Mouse (Mus musculus): ENCODE measurements at regions not wholly inside any gene's neighbourhood (a gene's known extent, or its start where the extent isn't known, plus 50 kb on each side); places are given as distances from the start of the nearest gene placed in this dataset.

DNA sequence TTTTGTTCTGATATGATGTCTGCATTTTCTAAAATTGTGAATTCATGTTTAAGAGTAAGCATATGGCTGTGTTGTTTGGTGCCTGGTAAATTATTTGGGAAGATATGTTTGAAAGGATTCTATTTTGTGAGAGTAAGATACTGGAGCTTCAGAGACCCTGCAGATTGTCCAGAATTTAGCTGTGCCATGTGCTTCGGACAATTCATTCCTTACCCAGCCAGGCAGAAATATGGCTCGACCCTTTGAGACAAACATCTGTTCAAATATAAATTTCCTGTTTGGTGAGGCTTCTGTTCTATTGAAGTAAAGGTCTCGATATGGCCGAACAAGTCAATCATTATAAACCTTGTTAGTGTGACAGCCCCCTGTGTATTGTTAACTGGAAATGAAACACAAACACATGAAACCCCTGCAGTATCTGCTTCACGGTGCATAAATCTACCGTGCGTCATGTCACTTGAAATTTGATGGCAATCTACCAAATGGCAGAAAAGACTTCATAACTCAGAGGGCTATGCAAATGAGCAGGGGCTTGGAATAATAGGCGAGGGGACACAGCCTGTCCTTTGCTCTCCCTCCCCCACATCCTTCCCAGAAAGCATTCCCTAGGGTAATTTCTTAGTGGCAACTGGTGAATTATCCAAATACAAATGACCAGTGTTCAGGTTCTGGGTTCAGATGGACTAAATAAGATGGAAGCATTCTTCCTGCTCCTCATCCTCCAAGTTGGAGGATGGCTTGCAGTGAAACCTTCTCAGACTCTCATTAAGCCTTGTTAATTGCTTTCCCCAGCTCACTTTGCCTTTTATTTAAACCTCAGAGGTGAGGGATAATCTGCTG lies 61.8 kb downstream of the Adcyap1 start:
- Histone ChIP-seq H3K4me2 (replicated peaks) (no peak overlapping the region), H3K4me3 (no peak overlapping the region)
- ATAC-seq (ENCODE audit: insufficient number of reproducible peaks, insufficient read depth, low FRiP score, low TSS enrichment): no peak

DNA sequence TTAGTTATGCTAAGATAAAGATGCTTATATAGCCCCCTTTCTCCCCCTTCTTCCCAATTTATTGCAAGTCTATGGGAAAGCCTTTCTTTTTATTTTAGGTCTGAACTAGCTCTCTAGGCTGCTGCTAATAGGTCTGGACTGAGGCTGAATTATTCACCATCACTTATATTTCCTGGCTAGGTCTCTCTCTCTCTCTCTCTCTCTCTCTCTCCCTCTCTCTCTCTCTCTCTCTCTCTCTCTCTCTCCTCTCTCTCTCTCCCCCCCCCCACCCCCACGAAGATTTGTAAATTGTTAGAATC lies 62.3 kb downstream of the Adcyap1 start:
- no peak for ATAC-seq (ENCODE audit: insufficient number of reproducible peaks, insufficient read depth, low FRiP score, low TSS enrichment)
- no peak overlapping the region for H3K9ac ChIP-seq
- no peaks in the 10 kb centered on the region for H3K36me3 ChIP-seq
- no peaks in the 10 kb centered on the region for H3K9me3 ChIP-seq
- no peaks in the 10 kb centered on the region for H3K27me3 ChIP-seq
- H3K27ac ChIP-seq: no peak overlapping the region
- no peak overlapping the region for H3K4me2 ChIP-seq (replicated peaks)
- H3K4me1 ChIP-seq: peaks cover 5% of the 10 kb centered on the region; the same call in 1 of the 2 replicates
- no peak overlapping the region for H3K4me3 ChIP-seq
- 31% methylated on average over 1 of the region's 1 CpGs for WGBS

More for the DNA sequence above, 61.8 kb downstream of the Adcyap1 start:
- H3K9me3 ChIP-seq: no peaks in the 10 kb centered on the region
- no peaks in the 10 kb centered on the region for H3K36me3 ChIP-seq
- no peaks in the 10 kb centered on the region for H3K27me3 ChIP-seq
- no peak overlapping the region for H3K27ac ChIP-seq
- 23% methylated on average over 8 of the region's 8 CpGs for WGBS
- peaks cover 5% of the 10 kb centered on the region; the same call in 1 of the 2 replicates for H3K4me1 ChIP-seq
- no peak overlapping the region for H3K9ac ChIP-seq

DNA sequence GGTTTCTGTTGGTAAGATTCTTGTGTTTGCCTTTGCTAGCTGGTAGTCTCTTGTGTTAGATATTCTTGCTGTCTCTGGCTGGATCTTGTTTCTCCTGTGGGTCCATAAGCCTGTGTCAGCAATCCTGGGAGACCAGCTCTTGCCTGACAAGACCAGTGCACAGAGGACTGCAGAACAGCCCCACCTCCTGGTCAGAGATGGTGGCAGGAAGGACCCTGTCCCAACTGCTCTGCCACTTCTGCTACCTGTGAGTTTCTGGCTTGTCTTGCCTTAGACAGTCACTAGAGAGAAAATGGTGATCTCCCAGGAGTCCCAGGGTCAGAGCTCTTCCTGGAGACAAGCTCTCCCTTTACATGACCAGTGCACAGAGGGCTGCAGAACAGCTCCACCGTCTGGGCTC lies 107.3 kb downstream of the Adcyap1 start:
- no peaks in the 10 kb centered on the region for H3K27me3 ChIP-seq
- H3K9ac ChIP-seq: no peak overlapping the region
- no peak overlapping the region for H3K4me2 ChIP-seq (replicated peaks)
- ATAC-seq (ENCODE audit: insufficient number of reproducible peaks, insufficient read depth, low FRiP score, low TSS enrichment): no peak
- no peaks in the 10 kb centered on the region for H3K9me3 ChIP-seq
- H3K27ac ChIP-seq: no peak overlapping the region
- no peak overlapping the region for H3K4me3 ChIP-seq
- WGBS: 4% methylated on average over 1 of the region's 1 CpGs
- H3K36me3 ChIP-seq: no peaks in the 10 kb centered on the region
- no peaks in the 10 kb centered on the region for H3K4me1 ChIP-seq

DNA sequence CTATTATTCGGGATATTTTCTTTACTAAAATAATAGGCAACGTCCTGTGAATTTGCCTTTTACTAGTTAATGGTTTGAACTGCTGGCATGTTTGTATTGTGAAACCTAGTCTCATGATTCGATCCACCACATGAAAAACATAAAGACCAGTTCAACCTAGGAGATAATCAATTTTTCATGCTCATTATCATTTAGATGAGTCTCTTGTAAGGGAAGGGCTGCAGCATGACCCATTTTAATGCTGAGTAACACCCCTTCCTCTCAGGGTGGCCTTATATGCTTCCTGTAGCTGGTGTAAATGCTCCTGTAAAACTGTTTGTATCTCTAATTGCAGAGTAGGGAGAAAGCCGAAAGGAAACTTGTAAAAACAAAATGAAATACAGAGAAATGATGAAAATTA lies 113.3 kb downstream of the Adcyap1 start:
- H3K9ac ChIP-seq: no peak overlapping the region
- ATAC-seq (ENCODE audit: insufficient number of reproducible peaks, insufficient read depth, low FRiP score, low TSS enrichment): no peak
- no peak overlapping the region for H3K4me3 ChIP-seq
- H3K27me3 ChIP-seq: no peaks in the 10 kb centered on the region
- no peaks in the 10 kb centered on the region for H3K9me3 ChIP-seq
- H3K4me1 ChIP-seq: no peaks in the 10 kb centered on the region
- 42% methylated on average over 4 of the region's 4 CpGs for WGBS
- no peaks in the 10 kb centered on the region for H3K36me3 ChIP-seq
- H3K4me2 ChIP-seq (replicated peaks): no peak overlapping the region
- no peak overlapping the region for H3K27ac ChIP-seq

DNA sequence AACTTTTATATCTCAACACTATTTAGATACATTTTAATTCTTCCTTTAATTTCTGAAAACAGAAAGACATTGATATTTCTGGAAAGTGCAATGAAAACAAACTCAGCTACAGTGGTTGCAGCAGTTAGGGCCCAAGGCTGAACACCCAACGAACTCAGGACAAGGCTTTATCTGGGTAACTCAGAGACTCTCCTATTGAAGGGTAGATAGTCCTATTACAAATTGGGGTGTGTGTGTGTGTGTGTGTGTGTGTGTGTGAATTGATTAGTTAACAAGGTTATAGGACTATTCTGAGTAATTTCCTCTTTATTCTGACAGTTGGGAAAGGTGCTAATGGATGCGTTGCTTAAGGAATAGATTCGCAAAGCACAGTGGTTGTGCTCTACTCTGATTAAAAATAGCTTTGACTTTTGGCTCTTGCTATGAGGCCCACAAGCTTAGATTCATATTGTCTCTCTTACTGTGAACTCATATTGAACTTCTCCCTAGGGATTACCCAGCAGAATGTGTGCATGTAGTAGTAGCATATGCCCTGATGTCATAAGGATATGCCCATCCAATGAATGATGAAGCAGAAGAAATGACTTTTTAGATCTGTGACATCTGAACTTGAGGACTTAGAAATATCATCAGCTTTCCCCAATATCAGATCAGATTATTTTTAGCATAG lies 114.0 kb downstream of the Adcyap1 start:
- no peak overlapping the region for H3K4me2 ChIP-seq (replicated peaks)
- no peaks in the 10 kb centered on the region for H3K9me3 ChIP-seq
- H3K36me3 ChIP-seq: no peaks in the 10 kb centered on the region
- H3K4me1 ChIP-seq: no peaks in the 10 kb centered on the region
- ATAC-seq (ENCODE audit: insufficient number of reproducible peaks, insufficient read depth, low FRiP score, low TSS enrichment): no peak
- no peak overlapping the region for H3K9ac ChIP-seq
- H3K4me3 ChIP-seq: no peak overlapping the region
- WGBS: 74% methylated on average over 3 of the region's 3 CpGs
- no peaks in the 10 kb centered on the region for H3K27me3 ChIP-seq
- no peak overlapping the region for H3K27ac ChIP-seq

DNA sequence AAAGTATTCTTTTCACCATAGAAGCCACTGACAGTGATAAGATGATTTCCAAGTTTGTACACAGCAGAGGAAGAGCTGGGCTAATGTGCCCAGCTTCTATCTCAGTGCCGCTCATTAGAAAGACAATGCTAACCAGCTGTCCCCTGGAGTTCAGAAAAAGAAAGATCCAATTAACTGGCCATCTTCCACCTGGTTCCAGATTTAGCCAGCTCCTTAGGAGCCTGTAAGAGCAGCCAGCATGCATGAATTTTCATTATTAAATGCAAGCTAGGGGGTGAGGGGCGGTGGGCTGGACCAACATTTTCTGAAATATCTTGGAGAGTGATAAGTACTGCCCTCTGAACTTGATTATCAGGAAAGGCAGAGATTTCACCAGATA lies 114.5 kb downstream of the Adcyap1 start:
- Histone ChIP-seq H3K4me2 (replicated peaks) (no peak overlapping the region), H3K36me3 (no peaks in the 10 kb centered on the region), H3K4me3 (no peak overlapping the region), H3K27me3 (no peaks in the 10 kb centered on the region), H3K9me3 (no peaks in the 10 kb centered on the region), H3K27ac (no peak overlapping the region), H3K4me1 (no peaks in the 10 kb centered on the region), H3K9ac (no peak overlapping the region)
- ATAC-seq (ENCODE audit: insufficient number of reproducible peaks, insufficient read depth, low FRiP score, low TSS enrichment): peak; percentile 56; the same call in 1 of the 2 replicates
- WGBS: 61% methylated on average over 2 of the region's 2 CpGs

DNA sequence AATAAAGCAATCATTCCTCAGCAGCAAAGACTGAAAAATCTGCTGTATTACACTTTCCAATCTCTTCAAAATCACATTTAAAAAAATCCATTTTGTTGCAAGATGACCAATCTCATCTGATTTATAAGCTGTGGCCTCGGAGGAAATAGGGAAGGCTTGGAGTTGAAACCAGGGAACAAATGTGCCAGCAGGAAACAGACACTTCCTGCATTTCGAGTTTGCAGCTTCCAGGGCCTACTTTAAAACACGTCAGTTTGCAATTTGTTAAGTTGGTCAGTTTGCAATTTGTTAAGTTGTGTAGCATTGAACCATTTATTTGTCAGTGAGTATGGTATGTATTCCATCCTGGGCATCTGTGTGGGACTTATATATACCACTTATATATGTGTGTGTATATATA lies 115.3 kb downstream of the Adcyap1 start:
- no peaks in the 10 kb centered on the region for H3K27me3 ChIP-seq
- H3K27ac ChIP-seq: no peak overlapping the region
- H3K4me2 ChIP-seq (replicated peaks): no peak overlapping the region
- no peak overlapping the region for H3K4me3 ChIP-seq
- no peak for ATAC-seq (ENCODE audit: insufficient number of reproducible peaks, insufficient read depth, low FRiP score, low TSS enrichment)
- no peaks in the 10 kb centered on the region for H3K9me3 ChIP-seq
- no peak overlapping the region for H3K9ac ChIP-seq
- WGBS: 29% methylated on average over 3 of the region's 3 CpGs
- no peaks in the 10 kb centered on the region for H3K36me3 ChIP-seq
- no peaks in the 10 kb centered on the region for H3K4me1 ChIP-seq

DNA sequence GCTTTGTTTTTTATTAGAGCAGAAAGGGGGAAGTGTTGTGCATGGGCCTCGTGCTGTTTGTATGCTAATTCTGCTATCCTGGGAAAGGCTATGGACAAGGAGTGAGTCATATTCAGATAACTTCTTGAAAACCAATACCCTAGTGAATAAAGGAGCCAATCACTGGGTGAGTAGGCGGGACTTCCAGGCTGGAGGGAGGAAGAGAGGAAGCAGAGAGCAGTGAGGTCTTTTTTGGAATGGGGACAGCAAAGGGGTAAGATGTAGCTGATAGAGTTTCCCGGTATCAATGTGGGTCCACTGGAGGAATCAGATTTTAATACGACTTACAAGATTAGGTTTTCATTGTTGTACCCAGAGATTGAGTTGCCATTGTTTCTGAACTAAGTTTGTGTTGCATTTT lies 122.7 kb downstream of the Adcyap1 start:
- H3K27me3 ChIP-seq: no peaks in the 10 kb centered on the region
- ATAC-seq (ENCODE audit: insufficient number of reproducible peaks, insufficient read depth, low FRiP score, low TSS enrichment): no peak
- H3K9me3 ChIP-seq: no peaks in the 10 kb centered on the region
- H3K9ac ChIP-seq: no peak overlapping the region
- no peak overlapping the region for H3K4me2 ChIP-seq (replicated peaks)
- no peaks in the 10 kb centered on the region for H3K4me1 ChIP-seq
- WGBS: 78% methylated on average over 4 of the region's 4 CpGs
- no peak overlapping the region for H3K4me3 ChIP-seq
- H3K27ac ChIP-seq: no peak overlapping the region
- no peaks in the 10 kb centered on the region for H3K36me3 ChIP-seq

DNA sequence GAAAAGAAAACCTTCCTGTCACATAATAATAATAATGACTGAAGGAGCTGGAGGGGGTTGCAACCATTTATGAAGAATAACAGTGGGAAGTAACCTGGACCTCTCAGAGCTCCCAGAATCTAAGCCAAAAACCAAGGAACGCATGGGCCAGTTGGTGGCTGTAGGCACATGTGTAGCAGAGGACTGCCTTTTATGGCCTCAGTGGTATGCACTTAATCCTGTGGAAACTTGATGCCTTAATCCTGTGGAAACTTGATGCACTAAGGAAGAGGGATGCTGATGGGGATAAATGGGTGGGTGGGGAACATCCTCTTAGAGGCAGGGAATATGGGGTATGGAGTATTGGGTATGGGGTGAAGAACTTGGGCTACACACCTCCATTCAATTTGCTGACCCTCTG lies 138.8 kb downstream of the Adcyap1 start:
- ATAC-seq (ENCODE audit: insufficient number of reproducible peaks, insufficient read depth, low FRiP score, low TSS enrichment): no peak
- H3K27ac ChIP-seq: no peak overlapping the region
- H3K36me3 ChIP-seq: no peaks in the 10 kb centered on the region
- WGBS: 81% methylated on average over 1 of the region's 1 CpGs
- H3K9ac ChIP-seq: no peak overlapping the region
- no peak overlapping the region for H3K4me3 ChIP-seq
- H3K4me2 ChIP-seq (replicated peaks): no peak overlapping the region
- no peaks in the 10 kb centered on the region for H3K4me1 ChIP-seq
- no peaks in the 10 kb centered on the region for H3K9me3 ChIP-seq
- H3K27me3 ChIP-seq: no peaks in the 10 kb centered on the region

DNA sequence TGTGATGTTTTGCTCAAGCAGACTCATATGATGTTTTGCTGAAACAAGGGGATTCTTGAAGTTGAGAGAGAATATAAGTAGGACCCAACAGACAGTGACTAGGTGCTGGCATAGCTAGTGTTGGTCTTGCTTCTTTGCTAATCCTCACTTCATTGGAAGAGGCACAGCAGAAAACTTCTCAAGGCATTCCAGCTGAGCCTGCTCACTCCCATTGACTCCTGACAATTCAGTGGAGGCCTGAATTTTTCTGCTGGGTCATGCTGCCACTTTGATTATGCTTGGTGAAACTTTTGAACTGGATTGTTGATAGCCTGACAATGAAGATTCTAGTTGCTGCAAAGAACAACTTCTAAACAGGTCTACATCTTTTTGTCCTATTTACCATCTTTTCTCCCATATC lies 156.4 kb downstream of the Adcyap1 start:
- Histone ChIP-seq H3K9me3 (no peaks in the 10 kb centered on the region), H3K36me3 (no peaks in the 10 kb centered on the region), H3K4me1 (no peaks in the 10 kb centered on the region), H3K27ac (no peak overlapping the region), H3K4me3 (no peak overlapping the region), H3K9ac (no peak overlapping the region), H3K27me3 (no peaks in the 10 kb centered on the region), H3K4me2 (replicated peaks) (no peak overlapping the region)
- ATAC-seq (ENCODE audit: insufficient number of reproducible peaks, insufficient read depth, low FRiP score, low TSS enrichment): no peak

DNA sequence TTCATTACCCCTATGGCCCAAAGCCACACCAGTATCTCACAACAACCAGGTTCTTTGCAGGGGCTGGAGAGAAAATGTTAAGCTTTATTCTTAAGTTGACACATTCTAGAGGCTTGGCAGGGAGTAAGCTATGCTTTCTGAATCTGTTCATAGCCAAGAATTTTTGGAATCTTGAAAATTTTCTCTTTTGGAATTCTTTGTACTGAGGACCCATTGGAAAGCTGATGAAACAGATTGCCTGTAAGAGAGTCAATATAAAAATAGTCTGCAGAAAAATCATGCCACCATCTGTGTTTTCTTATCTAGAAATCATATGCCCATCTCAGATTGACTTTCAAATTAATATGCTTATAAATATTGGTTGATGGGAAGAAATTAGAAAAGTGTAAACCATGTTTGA lies 164.1 kb downstream of the Adcyap1 start:
- no peaks in the 10 kb centered on the region for H3K36me3 ChIP-seq
- H3K27ac ChIP-seq: no peak overlapping the region
- no peak for ATAC-seq (ENCODE audit: insufficient number of reproducible peaks, insufficient read depth, low FRiP score, low TSS enrichment)
- H3K4me2 ChIP-seq (replicated peaks): no peak overlapping the region
- H3K9ac ChIP-seq: no peak overlapping the region
- H3K9me3 ChIP-seq: no peaks in the 10 kb centered on the region
- H3K4me1 ChIP-seq: no peaks in the 10 kb centered on the region
- no peak overlapping the region for H3K4me3 ChIP-seq
- H3K27me3 ChIP-seq: no peaks in the 10 kb centered on the region

DNA sequence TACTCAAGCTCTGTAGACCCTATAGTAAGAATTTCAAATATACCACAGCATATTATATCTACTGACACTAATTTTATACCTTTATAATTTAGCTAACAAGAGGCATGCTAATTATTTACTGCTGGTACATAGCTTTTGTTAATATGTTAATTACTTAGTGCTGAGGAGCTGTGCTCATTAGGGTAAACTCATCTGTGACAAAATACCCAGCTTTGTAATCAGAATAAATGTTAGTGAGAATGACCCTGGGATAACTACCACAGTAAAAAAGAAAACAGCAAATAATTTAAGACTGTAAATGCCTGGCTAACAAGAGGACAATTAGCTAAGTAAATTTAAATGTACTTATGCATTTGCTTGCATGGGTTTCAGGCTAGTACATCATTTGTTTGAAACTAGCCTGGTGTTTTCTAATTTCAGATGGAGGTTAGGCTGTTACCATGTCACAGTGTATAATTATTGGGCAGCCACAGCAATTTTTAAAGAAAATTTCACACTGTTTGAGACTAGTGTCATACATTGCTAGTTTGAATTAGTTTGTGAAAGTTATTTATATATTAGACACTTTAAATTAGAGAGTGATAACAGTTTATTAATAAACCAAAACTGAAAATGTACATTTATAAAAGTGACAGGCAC lies 178.8 kb downstream of the Adcyap1 start:
- Histone ChIP-seq H3K4me1 (no peaks in the 10 kb centered on the region), H3K4me2 (replicated peaks) (no peak overlapping the region), H3K27ac (no peak overlapping the region), H3K36me3 (no peaks in the 10 kb centered on the region), H3K4me3 (no peak overlapping the region), H3K9ac (no peak overlapping the region), H3K27me3 (no peaks in the 10 kb centered on the region), H3K9me3 (no peaks in the 10 kb centered on the region)
- no peak for ATAC-seq (ENCODE audit: insufficient number of reproducible peaks, insufficient read depth, low FRiP score, low TSS enrichment)
